Mouse (Mus musculus) liver, postnatal 0 days (tissue): ENCODE data around the gene Krt78. TPM values are rescaled to one million over a fixed set of nuclear protein-coding genes. Genes with fewer than 3 reads are reported as not detected.
A peak's percentile ranks its signal among the peaks of the same experiment; 100 is the strongest.

ENCODE experiments used
- ATAC-seq: fragments of 200-750 bp; cut with Nextera tagmentation; 2 replicates; pipeline ENCODE4 v1.8.0; 2017; ENCODE audit warnings: mild to moderate bottlenecking, moderate library complexity
- DNase-seq: peaks from one replicate; pipeline ENCODE4 v3.0.0-alpha.2; 2016
- H3K27ac ChIP-seq: fragments of 300-500 bp; sonication (generic); 2 replicates; pipeline ENCODE4 v1.5.1; 2014; ENCODE audit warnings: antibody characterized with exemption, moderate library complexity, mild to moderate bottlenecking, low read depth
- H3K27me3 ChIP-seq: fragments of 300-500 bp; sonication (generic); 2 replicates; pipeline ENCODE4 v1.6.1; 2014; ENCODE audit warnings: low read length, control low read depth, mixed read lengths; ENCODE audit not compliant: insufficient read depth
- H3K36me3 ChIP-seq: fragments of 300-500 bp; sonication (generic); replicated peaks from 2 replicates; pipeline ENCODE4 v1.6.1; 2014; ENCODE audit warnings: mild to moderate bottlenecking, control low read depth, low read length, moderate library complexity, mixed read lengths; ENCODE audit not compliant: insufficient read depth
- H3K4me1 ChIP-seq: fragments of 300-500 bp; sonication (generic); 2 replicates; pipeline ENCODE4 v1.6.1; 2014; ENCODE audit warnings: antibody characterized with exemption, mild to moderate bottlenecking, control low read depth; ENCODE audit not compliant: insufficient read depth
- H3K4me2 ChIP-seq: fragments of 300-500 bp; sonication (generic); 2 replicates; pipeline ENCODE4 v1.6.1; 2014; ENCODE audit warnings: low read depth, mild to moderate bottlenecking, low read length, moderate library complexity, mixed read lengths
- H3K4me3 ChIP-seq: fragments of 300-500 bp; sonication (generic); 2 replicates; pipeline ENCODE4 v1.5.1; 2014; ENCODE audit warnings: low read depth, low read length
- H3K9ac ChIP-seq: fragments of 300-500 bp; sonication (generic); replicated peaks from 2 replicates; pipeline ENCODE4 v1.6.1; 2014; ENCODE audit warnings: mild to moderate bottlenecking, moderate library complexity
- H3K9me3 ChIP-seq: fragments of 300-500 bp; sonication (generic); 2 replicates; pipeline ENCODE4 v1.6.1; 2016; ENCODE audit warnings: mild to moderate bottlenecking, control low read depth, low read length, mixed read lengths
- CTCF ChIP-seq: sonication (generic); IDR thresholded peaks from 2 replicates; pipeline ENCODE4 v1.5.1; 2016; ENCODE audit warnings: antibody characterized with exemption, low read depth
- EP300 ChIP-seq: IDR thresholded peaks from 2 replicates; pipeline ENCODE4 v1.6.1; 2016; ENCODE audit warnings: antibody characterized with exemption, low read depth, mild to moderate bottlenecking
- WGBS: fragments of 180-500 bp; shearing (Covaris S2); extraction: QIAGEN DNeasy Blood & Tissue Kit; methylation state at CpG from one replicate; pipeline ENCODE4 v1.1.7; 2014; ENCODE audit not compliant: insufficient replicate concordance; 5-methylcytosine and 5-hydroxymethylcytosine counted together
- polyA plus RNA-seq: library from polyadenylated mRNA; unstranded; fragments of >200 nt; fragmentation: Nextera tagmentation; extraction: Ambion mirVana; gene quantifications from 2 replicates; pipeline ENCODE4 v1.2.1, GENCODE M21; 2015

Krt78 gene
- polyA plus RNA-seq, 1 experiment from 2014 or later, result not detected

- Histone ChIP-seq H3K4me1 (no peaks in the 10 kb centered on the region), H3K4me2 (no peak overlapping the region), H3K27ac (no peak overlapping the region), H3K9ac (no peak overlapping the region), H3K36me3 (no peaks in the 10 kb centered on the region), H3K27me3 (no peaks in the 10 kb centered on the region), H3K9me3 (no peaks in the 10 kb centered on the region), H3K4me3 (no peak overlapping the region)
- DNase-seq, result no peak
- 83% methylated on average over 5 of the region's 5 CpGs for WGBS
- ATAC-seq, result no peak
- TF ChIP-seq EP300, result no peak
- TF ChIP-seq CTCF, result no peak
Measured at GRCm38 (mm10) chr15:101904849-101905248, 49.2 kb downstream of the Krt78 start.

DNA sequence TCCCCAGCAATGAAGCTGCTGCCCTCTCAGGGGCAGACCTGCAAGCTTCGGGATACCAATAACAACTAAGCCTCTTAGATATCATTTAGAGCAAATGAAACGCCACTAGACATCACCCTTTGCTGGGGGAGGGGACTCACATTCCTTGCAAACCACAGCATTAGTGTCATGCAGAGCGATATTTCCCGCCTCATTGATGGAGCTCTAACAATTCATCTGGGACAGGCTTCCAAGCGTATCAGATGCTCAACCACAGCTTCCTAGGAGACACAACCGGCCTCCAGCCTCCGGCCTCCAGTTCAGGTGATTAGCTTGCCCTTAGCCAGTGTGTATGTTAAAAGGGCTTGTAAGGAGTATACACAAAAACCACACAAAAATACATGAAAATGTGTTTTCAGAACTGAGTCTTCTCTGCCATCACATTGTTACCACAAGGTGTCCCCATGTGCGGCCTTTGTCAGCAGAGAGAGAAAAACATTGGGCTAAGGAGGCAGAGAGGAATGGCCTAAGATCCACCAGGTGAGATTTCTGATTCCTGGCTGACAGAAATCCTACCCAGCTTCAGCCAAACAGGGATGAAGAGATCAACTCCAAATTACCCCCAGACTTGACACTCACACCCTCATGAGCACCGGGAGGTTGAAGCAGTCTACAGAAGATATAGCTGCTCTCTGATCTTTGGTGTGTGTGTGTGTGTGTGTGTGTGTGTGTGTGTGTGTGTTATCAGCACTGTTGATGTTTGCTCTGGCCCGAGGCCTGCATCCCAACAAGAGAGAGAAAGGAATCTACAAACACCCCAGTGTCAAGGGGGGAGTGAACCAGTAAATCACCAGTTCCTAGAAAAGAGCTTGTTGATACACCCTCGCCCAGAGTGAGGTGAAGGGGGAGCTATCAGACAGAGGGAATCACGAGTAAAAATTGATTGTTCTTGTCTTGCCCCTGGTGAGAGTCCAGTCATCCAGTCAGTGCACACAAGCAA is 51.6 kb downstream of the Krt78 start:
- Histone ChIP-seq H3K27me3 (no peaks in the 10 kb centered on the region), H3K27ac (no peak overlapping the region), H3K36me3 (no peaks in the 10 kb centered on the region), H3K4me1 (no peaks in the 10 kb centered on the region), H3K9ac (no peak overlapping the region), H3K4me3 (no peak overlapping the region), H3K9me3 (no peaks in the 10 kb centered on the region), H3K4me2 (no peak overlapping the region)
- ATAC-seq, result peak; percentile 51
- 52% methylated on average over 12 of the region's 12 CpGs for WGBS
- TF ChIP-seq EP300 (no peak), CTCF (peak; percentile 48)
- peak; percentile 31 for DNase-seq

Other genes with a start within 250 kb of the Krt78 start
- not detected in 2 replicates for gene Krt5, start 241.4 kb downstream of the Krt78 start, polyA plus RNA-seq
- gene Krt71, start 211.2 kb downstream of the Krt78 start, polyA plus RNA-seq, result not detected in 2 replicates
- gene Krt72, start 167.8 kb downstream of the Krt78 start, polyA plus RNA-seq, result not detected in 2 replicates
- not detected in 2 replicates for gene Krt73, start 151.9 kb downstream of the Krt78 start, polyA plus RNA-seq
- gene Krt2, start 136.1 kb downstream of the Krt78 start, polyA plus RNA-seq, result not detected in 2 replicates
- not detected in 2 replicates for gene Krt1, start 103.5 kb downstream of the Krt78 start, polyA plus RNA-seq
- not detected in 2 replicates for gene Krt77, start 84.6 kb downstream of the Krt78 start, polyA plus RNA-seq
- gene Krt76, start 61.4 kb downstream of the Krt78 start, polyA plus RNA-seq, result not detected in 2 replicates
- gene Krt4, start 29.6 kb downstream of the Krt78 start, polyA plus RNA-seq, result 0.08 TPM in 1 of 2 replicates, not detected in the other
- not detected in 2 replicates for gene Krt79, start 14.0 kb downstream of the Krt78 start, polyA plus RNA-seq
- 125 and 129 TPM in 2 replicates for gene Krt8, start 50.2 kb upstream of the Krt78 start, polyA plus RNA-seq
- 234 and 261 TPM in 2 replicates for gene Krt18, start 73.9 kb upstream of the Krt78 start, polyA plus RNA-seq
- 30.9 and 32.2 TPM in 2 replicates for gene Eif4b, start 119.5 kb upstream of the Krt78 start, polyA plus RNA-seq
- gene Tns2, start 146.1 kb upstream of the Krt78 start, polyA plus RNA-seq, result 9.2 TPM in 2 replicates
- gene Spryd3, start 181.9 kb upstream of the Krt78 start, polyA plus RNA-seq, result 9.2 and 10.0 TPM in 2 replicates
- 4.8 and 5.9 TPM in 2 replicates for gene Igfbp6, start 190.1 kb upstream of the Krt78 start, polyA plus RNA-seq
- gene Soat2, start 196.2 kb upstream of the Krt78 start, polyA plus RNA-seq, result 10.9 and 13.6 TPM in 2 replicates
- 10.7 and 11.6 TPM in 2 replicates for gene Zfp740, start 249.0 kb upstream of the Krt78 start, polyA plus RNA-seq